Mouse (Mus musculus): ENCODE data around the gene St7.

GRCm38 (mm10) chr6:17941916-17942315, 249.2 kb downstream of the St7 start:
- TF ChIP-seq CTCF (IDR thresholded peaks at IDR 0.05; ENCODE audit: low read depth) (no peak), EP300 (IDR thresholded peaks at IDR 0.05; ENCODE audit: low read depth) (no peak)
